Mouse (Mus musculus): ENCODE results near the gene Grm6.

Gene Grm6

GRCm38 (mm10) chr11:50850177-50850735, at the start of gene Grm6:
Gene Grm6 (plus strand): TSS chr11:50850685.
- DNase-seq: no peak

- no peak for DNase-seq
Measured at GRCm38 (mm10) chr11:50814233-50814632, 36.3 kb upstream of the Grm6 start.

GRCm38 (mm10) chr11:50826214-50826613, 24.3 kb upstream of the Grm6 start:
- DNase-seq: no peak

GRCm38 (mm10) chr11:50827010-50827953, 23.2 kb upstream of the Grm6 start, which contains the start of gene Zfp354c:
Gene Zfp354c (minus strand): TSS chr11:50827724.
- peak; percentile 86 for DNase-seq

- no peak for DNase-seq
Measured at GRCm38 (mm10) chr11:50835727-50836126, 14.8 kb upstream of the Grm6 start.

GRCm38 (mm10) chr11:50841023-50841735, 9.3 kb upstream of the Grm6 start, which contains the start of gene Zfp879:
Gene Zfp879 (minus strand): TSS chr11:50841552.
- peak; percentile 97 for DNase-seq

- DNase-seq: no peak
Measured at GRCm38 (mm10) chr11:50845951-50846350, 4.5 kb upstream of the Grm6 start.

GRCm38 (mm10) chr11:50847047-50847446, 3.4 kb upstream of the Grm6 start:
- DNase-seq: peak; percentile 26

GRCm38 (mm10) chr11:50848520-50849137, 1.9 kb upstream of the Grm6 start:
- DNase-seq: no peak

GRCm38 (mm10) chr11:50849310-50849709, 1.2 kb upstream of the Grm6 start:
- DNase-seq: no peak

- DNase-seq: peak; percentile 9
Measured at GRCm38 (mm10) chr11:50850989-50851601, 610 bp downstream of the Grm6 start.

- DNase-seq: no peak
Measured at GRCm38 (mm10) chr11:50878641-50879040, 28.2 kb downstream of the Grm6 start.

- DNase-seq: no peak
Measured at GRCm38 (mm10) chr11:50883756-50884155, 33.3 kb downstream of the Grm6 start.

- peak; percentile 19 for DNase-seq
Measured at GRCm38 (mm10) chr11:50886231-50886932, 35.9 kb downstream of the Grm6 start.

- peak; percentile 24 for DNase-seq
Measured at GRCm38 (mm10) chr11:50886933-50887293, 36.4 kb downstream of the Grm6 start.

GRCm38 (mm10) chr11:50887390-50888128, 37.1 kb downstream of the Grm6 start, which contains the start of gene Zfp454:
Gene Zfp454 (minus strand): TSS chr11:50887651.
- peak; percentile 86 for DNase-seq

- no peak for DNase-seq
Measured at GRCm38 (mm10) chr11:50892441-50892840, 42.0 kb downstream of the Grm6 start.

- no peak for DNase-seq
Measured at GRCm38 (mm10) chr11:50897359-50897758, 46.9 kb downstream of the Grm6 start.

- DNase-seq: no peak
Measured at GRCm38 (mm10) chr11:50908136-50908535, 57.7 kb downstream of the Grm6 start.

GRCm38 (mm10) chr11:50913301-50913700, 62.8 kb downstream of the Grm6 start:
- DNase-seq: no peak

GRCm38 (mm10) chr11:50914461-50914860, 64.0 kb downstream of the Grm6 start:
- DNase-seq: no peak

Measured in right cerebral cortex, postnatal 4 days (tissue).